Mouse (Mus musculus) megakaryocyte, embryonic 14.5 days (primary cell): ENCODE results near the gene Snrpg. TPM values are rescaled to one million over a fixed set of nuclear protein-coding genes. Genes with fewer than 3 reads are reported as not detected.
"Not testable (repeated sequence)": the region's sequence is repeated elsewhere in the genome, so short reads cannot be mapped to it uniquely, and the experiment has no call there.

Source experiments
- H3K27me3 ChIP-seq: replicated peaks from 2 replicates; pipeline ENCODE3; 2012; ENCODE audit warnings: inconsistent platforms
- H3K36me3 ChIP-seq: replicated peaks from 2 replicates; pipeline ENCODE3; 2012; ENCODE audit warnings: low read length, inconsistent platforms, mixed read lengths
- H3K4me1 ChIP-seq: 2 replicates; pipeline ENCODE4 v1.6.1; 2012; ENCODE audit warnings: inconsistent platforms
- H3K4me3 ChIP-seq: replicated peaks from 2 replicates; pipeline ENCODE3; 2012; ENCODE audit warnings: moderate library complexity, mild to moderate bottlenecking, inconsistent platforms
- H3K9me3 ChIP-seq: 2 replicates; pipeline ENCODE4 v1.6.1; 2012; ENCODE audit warnings: inconsistent platforms
- FLI1 ChIP-seq: IDR thresholded peaks from 2 replicates; pipeline ENCODE4 v1.6.1; 2012; ENCODE audit warnings: low read length, inconsistent platforms, mixed read lengths
- GATA1 ChIP-seq: IDR thresholded peaks from 3 replicates; pipeline ENCODE4 v1.6.1; 2012; ENCODE audit warnings: mixed read lengths, low read length, inconsistent platforms, borderline replicate concordance
- polyA plus RNA-seq: library from polyadenylated mRNA; stranded (reverse); fragments of >175 nt; gene quantifications from 2 replicates; pipeline ENCODE4 v1.2.3, GENCODE M21; 2012; ENCODE audit warnings: low replicate concordance; ENCODE audit not compliant: insufficient read depth

Snrpg gene
- 2.9 and 11.4 TPM in 2 replicates for polyA plus RNA-seq

DNA sequence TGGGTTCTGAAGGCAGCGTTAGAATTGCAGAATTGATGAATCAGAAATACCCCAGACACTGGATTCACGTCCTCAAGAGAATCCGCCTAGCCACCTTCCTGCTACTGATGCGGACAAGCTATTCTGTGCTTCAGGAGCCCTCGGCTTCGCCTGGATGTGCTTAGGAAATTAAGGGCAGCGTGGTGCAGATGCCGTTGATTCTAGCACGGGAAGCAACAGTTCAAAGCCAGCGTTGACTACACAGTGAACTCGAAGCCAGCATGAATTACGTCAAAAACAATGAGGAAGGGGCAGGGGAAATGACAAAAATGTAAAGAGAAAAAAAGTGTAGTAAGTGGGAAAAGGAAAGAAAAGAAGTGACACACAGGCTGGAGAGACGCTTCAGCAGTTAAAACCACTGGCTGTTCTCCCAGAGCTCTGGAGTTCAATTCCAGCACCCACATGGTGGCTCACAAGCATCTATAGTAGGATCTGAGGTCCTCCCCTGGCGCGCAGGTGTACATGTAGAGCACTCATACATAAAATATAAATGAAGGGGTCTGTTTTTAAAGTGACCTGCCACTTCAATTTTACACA is at the start of gene Snrpg:
Snrpg (plus strand) TSS at position 541 of the 576 bp plus-strand sequence.
- H3K4me1 ChIP-seq: peaks cover 42% of the 10 kb centered on the region
- no peak for TF ChIP-seq FLI1
- TF ChIP-seq GATA1: no peak
- H3K4me3 ChIP-seq: peak within 1 kb of the TSS; percentile 97
- peaks cover 29% of the 10 kb centered on the region for H3K36me3 ChIP-seq
- H3K9me3 ChIP-seq: no peaks in the 10 kb centered on the region
- no peaks in the 10 kb centered on the region for H3K27me3 ChIP-seq

- no peak for TF ChIP-seq GATA1
- no peak for TF ChIP-seq FLI1
- H3K4me3 ChIP-seq: no peak overlapping the region
Measured at GRCm38 (mm10) chr6:86322031-86322563, 49.0 kb upstream of the Snrpg start.

DNA sequence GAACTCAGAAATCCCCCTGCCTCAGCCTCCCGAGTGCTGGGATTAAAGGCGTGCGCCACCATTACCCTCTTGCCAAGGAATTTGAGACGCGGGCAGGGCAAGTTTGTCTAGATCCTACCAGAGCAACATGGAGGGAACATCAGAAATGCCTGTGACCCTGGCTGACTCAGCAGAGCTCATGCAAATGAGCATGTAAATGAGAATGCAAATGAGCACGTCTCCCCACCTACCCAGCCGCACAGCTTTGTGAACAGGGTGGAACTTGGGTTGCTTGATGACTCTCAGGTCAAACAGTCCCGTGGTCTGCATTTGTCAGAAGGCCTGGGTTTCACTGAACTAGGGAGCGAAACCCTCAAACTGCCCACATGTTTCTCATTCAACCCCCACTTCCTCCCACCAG is 48.1 kb upstream of the Snrpg start:
- H3K27me3 ChIP-seq: peaks cover 21% of the 10 kb centered on the region
- no peak overlapping the region for H3K4me3 ChIP-seq
- peaks cover 7% of the 10 kb centered on the region; the same call in 1 of the 2 replicates for H3K9me3 ChIP-seq
- H3K36me3 ChIP-seq: no peaks in the 10 kb centered on the region
- no peaks in the 10 kb centered on the region for H3K4me1 ChIP-seq
- TF ChIP-seq GATA1: no peak
- TF ChIP-seq FLI1: no peak

More at GRCm38 (mm10) chr6:86322031-86322563, 49.0 kb upstream of the Snrpg start:
- Histone ChIP-seq H3K9me3 (peaks cover 7% of the 10 kb centered on the region; the same call in 1 of the 2 replicates), H3K27me3 (peaks cover 21% of the 10 kb centered on the region), H3K4me1 (no peaks in the 10 kb centered on the region), H3K36me3 (no peaks in the 10 kb centered on the region)

DNA sequence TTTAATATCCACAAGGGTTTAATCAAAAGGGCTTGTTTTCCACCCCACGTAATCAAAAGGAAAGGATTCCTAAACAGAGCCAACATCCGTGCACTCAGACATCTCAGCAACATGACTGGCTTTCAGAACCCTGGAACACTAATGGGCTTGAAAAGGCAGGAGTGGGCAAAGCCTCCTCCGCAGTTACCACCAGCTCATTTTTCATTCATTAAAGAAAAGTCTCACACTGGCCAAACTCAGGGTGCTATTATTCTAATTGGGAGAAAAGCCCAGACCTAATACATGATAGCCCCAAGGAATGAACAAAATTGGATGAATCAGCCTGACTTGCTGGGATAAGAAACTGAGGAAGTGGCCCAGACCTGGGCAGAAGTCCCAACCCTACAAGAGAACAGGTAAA is 46.7 kb upstream of the Snrpg start:
- Histone ChIP-seq H3K9me3 (peaks cover 7% of the 10 kb centered on the region; the same call in 1 of the 2 replicates), H3K4me3 (no peak overlapping the region), H3K36me3 (no peaks in the 10 kb centered on the region), H3K4me1 (no peaks in the 10 kb centered on the region), H3K27me3 (peaks cover 20% of the 10 kb centered on the region)
- TF ChIP-seq GATA1: no peak
- TF ChIP-seq FLI1: no peak

GRCm38 (mm10) chr6:86325646-86326045 is 45.5 kb upstream of the Snrpg start:
- Histone ChIP-seq H3K36me3 (no peaks in the 10 kb centered on the region), H3K9me3 (peaks cover 11% of the 10 kb centered on the region), H3K27me3 (peaks cover 22% of the 10 kb centered on the region), H3K4me1 (no peaks in the 10 kb centered on the region), H3K4me3 (no peak overlapping the region)
- no peak for TF ChIP-seq GATA1
- no peak for TF ChIP-seq FLI1

DNA sequence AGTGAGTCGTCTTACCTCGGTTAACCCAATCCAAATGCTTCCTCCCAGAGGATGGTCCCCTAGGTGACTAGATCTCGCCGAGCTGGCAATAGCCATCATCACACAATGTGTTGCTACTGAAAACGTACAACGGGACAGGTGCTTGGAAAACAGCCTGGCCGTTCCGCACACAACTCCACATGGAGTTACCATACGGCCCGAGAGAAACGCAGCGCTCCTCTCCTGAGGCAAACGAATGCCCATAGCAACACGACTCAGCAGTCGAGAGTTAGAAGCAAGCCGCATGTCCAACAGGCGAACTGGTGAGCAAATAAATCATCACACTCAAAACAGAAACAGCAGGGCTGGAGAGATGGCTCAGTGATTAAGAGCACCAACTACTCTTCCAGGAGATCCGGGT is 44.2 kb upstream of the Snrpg start:
- Histone ChIP-seq H3K36me3 (no peaks in the 10 kb centered on the region), H3K9me3 (peaks cover 9% of the 10 kb centered on the region), H3K4me3 (no peak overlapping the region), H3K27me3 (peaks cover 19% of the 10 kb centered on the region), H3K4me1 (no peaks in the 10 kb centered on the region)
- TF ChIP-seq GATA1 (no peak), FLI1 (no peak)

GRCm38 (mm10) chr6:86328369-86328768 is 42.7 kb upstream of the Snrpg start:
- TF ChIP-seq GATA1: no peak
- TF ChIP-seq FLI1: no peak
- Histone ChIP-seq H3K36me3 (no peaks in the 10 kb centered on the region), H3K27me3 (peaks cover 15% of the 10 kb centered on the region), H3K4me3 (no peak overlapping the region), H3K4me1 (no peaks in the 10 kb centered on the region), H3K9me3 (peaks cover 9% of the 10 kb centered on the region)

GRCm38 (mm10) chr6:86329943-86330342 is 41.2 kb upstream of the Snrpg start:
- Histone ChIP-seq H3K9me3 (peaks cover 15% of the 10 kb centered on the region), H3K27me3 (peaks cover 11% of the 10 kb centered on the region), H3K4me3 (peak overlapping the region; percentile 31), H3K4me1 (no peaks in the 10 kb centered on the region), H3K36me3 (no peaks in the 10 kb centered on the region)
- no peak for TF ChIP-seq GATA1
- no peak for TF ChIP-seq FLI1

- Histone ChIP-seq H3K36me3 (no peaks in the 10 kb centered on the region), H3K9me3 (peaks cover 26% of the 10 kb centered on the region), H3K4me3 (no peak overlapping the region), H3K4me1 (no peaks in the 10 kb centered on the region), H3K27me3 (peaks cover 4% of the 10 kb centered on the region)
- TF ChIP-seq FLI1: no peak
- no peak for TF ChIP-seq GATA1
Measured at GRCm38 (mm10) chr6:86335121-86335849, 35.8 kb upstream of the Snrpg start.

- H3K4me1 ChIP-seq: no peaks in the 10 kb centered on the region
- H3K9me3 ChIP-seq: peaks cover 24% of the 10 kb centered on the region
- TF ChIP-seq GATA1 (no peak), FLI1 (no peak)
- peaks cover 4% of the 10 kb centered on the region for H3K27me3 ChIP-seq
- no peaks in the 10 kb centered on the region for H3K36me3 ChIP-seq
- H3K4me3 ChIP-seq: no peak overlapping the region
Measured at GRCm38 (mm10) chr6:86335860-86336259, 35.2 kb upstream of the Snrpg start.

- not testable (repeated sequence) for H3K27me3 ChIP-seq, H3K4me1 ChIP-seq, H3K4me3 ChIP-seq, H3K36me3 ChIP-seq
- peaks cover 21% of the 10 kb centered on the region for H3K9me3 ChIP-seq
Measured at GRCm38 (mm10) chr6:86336340-86336739, 34.8 kb upstream of the Snrpg start.
